Mouse (Mus musculus): ENCODE results near the gene Rtkn. TPM values are rescaled to one million over a fixed set of nuclear protein-coding genes. Genes with fewer than 3 reads are reported as not detected.
A peak's percentile ranks its signal among the peaks of the same experiment; 100 is the strongest.
"Not testable (repeated sequence)": the region's sequence is repeated elsewhere in the genome, so short reads cannot be mapped to it uniquely, and the experiment has no call there.

Gene Rtkn
- total RNA-seq, 2 experiments from 2014 or later: 2.8 to 5.4 TPM

DNA sequence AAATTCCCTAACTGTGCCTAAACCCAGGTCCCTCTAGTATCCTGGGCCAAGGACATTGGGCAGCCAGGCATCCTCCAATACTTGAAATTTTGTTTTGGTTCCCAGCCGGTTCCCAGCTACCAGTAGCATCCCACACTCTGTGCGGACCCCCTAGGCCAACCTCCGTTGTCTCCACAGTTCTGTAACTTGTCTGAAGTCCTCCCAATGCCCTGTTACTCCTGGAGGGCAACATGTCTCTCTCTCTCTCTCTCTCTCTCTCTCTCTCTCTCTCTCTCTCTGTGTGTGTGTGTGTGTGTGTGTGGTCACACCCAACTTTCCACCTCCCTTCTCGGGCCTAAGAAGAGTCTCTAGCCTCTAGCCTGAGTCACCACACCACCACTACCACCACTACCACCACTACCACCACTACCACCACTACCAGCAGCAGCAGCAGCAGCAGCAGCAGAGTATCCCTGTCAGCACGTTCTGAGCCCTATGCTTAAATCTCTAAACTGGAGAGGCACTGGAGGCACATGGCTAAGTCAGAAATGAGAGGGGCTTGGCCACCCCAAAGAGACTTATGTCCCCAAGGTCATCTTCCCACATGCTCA is 1.1 kb downstream of the Rtkn start:
- DNase-seq (ENCODE audit: low spot score): no peak
- intact Hi-C loops (cut with DNase I): no loop called here

DNA sequence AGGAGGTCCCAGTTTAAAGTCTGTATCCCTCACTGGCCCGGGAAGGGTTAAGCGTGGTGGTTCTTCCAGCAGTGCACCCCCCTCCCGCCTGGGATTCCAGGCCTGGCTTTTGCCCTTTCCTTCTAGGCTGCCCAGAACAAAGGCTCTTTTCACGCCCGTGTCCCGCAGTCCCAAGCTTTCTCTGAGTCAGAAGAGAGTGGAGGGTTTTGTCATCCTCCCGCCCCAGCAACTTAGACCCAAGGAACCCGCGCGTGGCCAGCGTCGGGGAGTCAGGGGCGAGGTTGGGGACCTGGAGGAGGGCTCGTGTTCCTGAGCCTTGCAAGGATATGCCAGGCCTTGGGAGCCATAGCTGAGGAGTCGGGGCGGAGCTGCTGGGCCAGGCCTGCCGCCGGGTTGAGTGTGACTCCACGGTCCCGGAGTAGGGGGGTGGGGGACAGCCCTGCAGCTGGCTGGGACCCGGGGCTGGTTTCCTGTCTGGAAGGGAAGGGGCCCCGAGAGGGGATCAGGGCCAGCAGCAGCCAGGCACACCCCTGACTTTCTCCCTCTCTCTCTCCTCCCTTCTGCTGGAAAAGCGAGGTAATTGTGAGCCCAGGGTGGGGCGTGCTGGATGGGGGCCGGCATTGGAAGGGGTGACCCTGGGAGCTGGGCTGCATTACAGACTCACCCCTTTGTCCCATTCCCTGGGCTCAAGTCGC is 1.8 kb downstream of the Rtkn start:
- intact Hi-C loops (cut with DNase I): no loop called here
- peak; percentile 75 for DNase-seq (ENCODE audit: low spot score)

DNA sequence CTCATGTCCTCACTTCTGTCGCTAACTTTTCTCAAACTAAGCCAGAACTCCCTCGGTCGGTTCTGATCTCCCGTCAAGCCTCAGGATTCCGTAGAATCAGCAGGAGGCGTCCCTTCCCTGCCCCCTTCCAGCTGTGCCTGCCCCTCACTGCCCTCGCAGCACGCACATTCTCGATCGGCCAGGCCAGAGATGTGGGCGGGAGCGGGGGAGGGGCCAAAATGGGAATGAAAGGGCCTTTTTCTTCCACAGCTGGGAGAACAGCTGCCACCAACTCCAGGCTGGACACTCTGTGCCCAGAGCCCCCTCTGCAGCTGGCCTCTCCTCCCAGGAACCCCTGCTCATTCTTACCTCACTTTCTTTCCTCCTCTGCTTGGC is 2.3 kb downstream of the Rtkn start:
- peak; percentile 88 for DNase-seq (ENCODE audit: low spot score)
- intact Hi-C loops (cut with DNase I): no loop called here

DNA sequence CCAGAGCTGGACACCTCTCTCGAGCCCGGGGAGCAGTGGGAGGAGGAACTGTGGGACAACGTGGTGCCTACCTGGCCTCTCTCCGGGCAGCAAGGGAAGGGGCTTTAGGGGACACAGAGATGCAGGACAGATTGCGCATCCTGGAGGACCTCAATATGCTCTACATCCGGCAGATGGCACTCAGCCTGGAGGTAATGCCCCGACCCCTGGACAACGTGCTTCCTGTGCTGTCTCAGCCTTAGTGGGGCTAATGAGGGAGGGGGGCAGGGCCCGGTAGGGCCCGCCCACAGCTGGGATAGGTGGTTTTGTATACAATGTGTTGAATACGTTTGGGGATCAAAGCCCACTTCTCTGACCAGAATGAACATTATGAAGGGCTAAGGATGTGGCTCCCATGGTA is 2.8 kb downstream of the Rtkn start:
- DNase-seq (ENCODE audit: low spot score): no peak

DNA sequence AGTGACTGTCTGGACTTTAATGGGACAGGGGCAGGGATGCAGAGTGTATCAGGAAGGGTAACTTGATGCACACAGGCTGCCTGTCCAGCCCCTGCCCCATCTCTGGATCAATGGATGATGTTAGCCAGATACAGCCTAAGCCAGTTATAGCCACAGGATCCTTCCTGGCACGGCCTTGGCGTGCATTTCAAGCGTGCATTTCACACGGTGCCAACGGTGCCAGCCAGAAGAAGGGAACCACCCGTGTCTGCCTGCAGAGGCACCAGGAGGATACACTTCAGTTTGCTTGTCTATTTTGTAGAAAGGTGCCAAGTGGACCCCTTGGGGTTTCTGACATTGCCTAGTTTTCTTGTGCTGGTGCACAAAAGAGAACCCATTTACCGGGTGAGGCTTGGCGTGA is 4.8 kb downstream of the Rtkn start:
- no peak for DNase-seq (ENCODE audit: low spot score)
- intact Hi-C loops (cut with DNase I): no loop called here

More for the DNA sequence above, 2.8 kb downstream of the Rtkn start:
- intact Hi-C loops (cut with DNase I): no loop called here

DNA sequence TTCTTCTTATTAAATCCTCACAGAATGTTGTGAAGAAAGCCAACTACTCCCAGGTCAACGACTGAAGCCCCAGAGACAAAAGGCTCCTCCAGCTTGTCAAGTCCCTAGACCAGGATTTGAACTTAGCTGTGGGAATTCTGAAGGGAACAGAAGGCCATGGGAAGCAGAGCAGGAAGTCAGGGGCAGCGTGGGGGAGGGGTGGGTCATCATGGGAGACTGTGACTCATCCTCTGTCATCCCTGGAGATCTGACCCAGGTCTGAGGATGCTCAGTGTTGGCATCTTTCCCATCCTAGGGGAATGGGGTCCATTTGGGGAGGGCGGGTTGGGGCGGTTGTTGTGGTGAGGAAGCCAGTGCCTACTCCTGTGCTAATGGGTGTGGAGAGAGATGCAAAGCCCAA is 6.4 kb downstream of the Rtkn start:
- DNase-seq (ENCODE audit: low spot score): no peak
- intact Hi-C loops (cut with DNase I): no loop called here

DNA sequence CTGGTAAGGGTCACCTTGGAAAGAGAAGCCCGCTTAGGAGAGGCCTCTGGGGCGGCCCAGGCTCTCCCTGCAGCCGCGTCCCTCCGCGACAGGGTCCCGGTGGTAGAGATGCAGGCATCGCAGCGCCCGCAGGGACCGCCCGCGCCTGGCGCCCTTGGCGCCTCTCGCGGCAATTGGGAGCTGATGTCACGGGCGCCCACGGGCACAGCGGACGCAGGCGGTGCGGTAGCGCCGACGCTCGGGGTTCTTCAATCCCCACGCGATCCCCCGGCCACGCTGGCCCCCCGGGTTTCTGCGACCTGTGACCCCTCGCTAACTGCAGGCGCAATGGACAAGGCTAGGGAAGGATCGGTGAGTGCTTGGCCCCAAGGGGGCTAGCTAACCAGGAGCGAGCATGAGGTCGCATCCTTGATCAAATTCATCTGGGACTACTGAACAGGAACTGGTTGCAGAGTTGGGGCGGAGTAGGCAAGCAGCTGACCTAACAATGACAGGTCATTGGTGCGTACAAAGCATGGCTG is 7.0 kb downstream of the Rtkn start:
- no peak for DNase-seq (ENCODE audit: low spot score)
- intact Hi-C loops (cut with DNase I): no loop called here

DNA sequence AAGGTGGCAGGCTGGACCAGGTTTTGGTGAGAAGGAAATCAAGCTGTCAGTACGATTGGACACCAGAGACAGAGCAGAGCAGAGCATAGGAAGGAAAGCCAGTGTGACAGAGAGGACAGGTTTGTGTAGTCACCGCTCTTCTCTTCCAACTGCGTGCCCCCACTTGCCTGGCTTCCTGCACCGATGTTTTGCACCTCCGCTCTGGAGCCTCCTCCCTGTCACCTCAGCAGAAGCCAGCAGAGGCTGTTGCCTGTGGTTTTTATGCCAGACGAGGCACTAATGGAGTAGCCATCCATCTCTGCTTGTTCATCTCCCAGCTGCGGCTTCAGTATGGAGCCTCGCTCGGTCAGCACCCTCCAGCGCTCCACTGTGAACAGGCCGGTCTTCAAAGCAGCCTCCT is 7.6 kb downstream of the Rtkn start:
- intact Hi-C loops (cut with DNase I): no loop called here
- DNase-seq (ENCODE audit: low spot score): no peak

DNA sequence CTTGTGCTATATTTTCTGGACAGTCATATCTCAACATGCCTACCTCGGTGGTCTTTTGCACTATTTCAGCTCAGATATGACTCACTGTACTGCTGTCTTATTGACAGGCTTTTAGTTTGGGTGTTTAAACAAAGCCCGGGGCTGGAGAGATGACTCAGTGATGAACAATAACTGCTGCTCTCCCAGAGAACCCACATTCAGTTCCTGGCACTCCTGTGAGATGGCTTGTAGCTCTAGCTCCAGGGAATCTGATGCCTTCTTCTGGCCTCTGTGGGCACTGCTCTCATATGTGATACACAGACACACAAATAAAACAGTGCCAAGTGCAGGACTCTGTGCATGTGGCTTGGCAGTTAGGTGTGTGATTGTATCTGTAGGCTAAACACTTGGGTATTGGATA is 9.9 kb downstream of the Rtkn start:
- intact Hi-C loops (cut with DNase I): no loop called here
- DNase-seq (ENCODE audit: low spot score): no peak

DNA sequence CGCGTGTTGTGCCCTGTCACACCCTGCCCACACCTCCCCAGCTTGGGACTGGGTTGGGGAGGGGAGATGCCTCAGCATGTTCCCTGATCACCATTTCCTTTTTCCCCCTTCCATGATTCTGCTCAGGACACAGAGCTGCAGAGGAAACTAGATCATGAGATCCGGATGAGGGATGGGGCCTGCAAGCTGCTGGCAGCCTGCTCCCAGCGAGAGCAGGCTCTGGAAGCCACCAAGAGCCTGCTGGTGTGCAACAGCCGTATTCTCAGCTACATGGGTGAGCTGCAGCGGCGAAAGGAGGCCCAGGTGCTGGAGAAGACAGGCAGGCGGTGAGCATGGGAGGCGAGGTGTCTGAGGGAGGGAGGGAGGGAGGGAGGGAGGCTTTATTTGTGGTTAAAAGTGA is 10.5 kb downstream of the Rtkn start:
- DNase-seq (ENCODE audit: low spot score): no peak
- intact Hi-C loops (cut with DNase I): no loop called here

DNA sequence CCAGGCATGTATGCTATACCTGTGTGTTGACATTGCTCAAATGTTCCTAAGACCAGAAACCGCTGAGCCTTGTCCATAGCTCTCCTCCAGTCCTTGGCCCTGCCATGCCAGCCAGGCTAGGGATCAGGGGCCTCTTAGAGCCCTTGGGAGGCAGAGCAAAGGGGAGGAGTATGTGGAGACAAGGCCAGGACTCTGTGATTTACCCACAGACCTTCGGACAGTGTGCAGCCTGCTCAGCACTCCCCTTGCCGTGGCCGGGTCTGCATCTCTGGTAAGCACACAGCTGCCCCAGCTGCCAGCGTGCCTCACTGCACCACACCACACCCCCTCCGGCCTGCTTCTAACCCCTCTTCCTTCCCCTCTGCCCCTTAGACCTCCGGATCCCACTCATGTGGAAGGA is 12.0 kb downstream of the Rtkn start:
- intact Hi-C loops (cut with DNase I): no loop called here
- no peak for DNase-seq (ENCODE audit: low spot score)

DNA sequence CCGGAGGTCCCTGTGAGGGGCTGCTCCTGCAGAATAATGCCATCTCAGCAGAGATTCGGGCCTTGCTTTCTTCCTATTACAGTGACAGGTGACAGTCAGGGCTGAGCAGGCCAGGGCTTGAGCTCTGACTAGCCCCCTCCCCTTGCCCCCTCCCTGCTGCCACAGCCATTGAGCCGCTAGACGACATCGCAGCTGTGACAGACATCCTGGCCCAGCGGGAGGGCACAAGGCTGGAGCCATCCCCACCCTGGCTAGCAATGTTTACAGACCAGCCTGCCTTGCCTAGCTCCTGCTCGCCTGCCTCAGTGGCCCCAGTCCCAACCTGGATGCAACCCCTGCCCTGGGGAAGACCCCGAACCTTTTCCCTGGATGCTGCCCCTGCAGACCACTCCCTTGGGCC is 16.5 kb downstream of the Rtkn start:
- intact Hi-C loops (cut with DNase I): no loop called here
- DNase-seq (ENCODE audit: low spot score): no peak

DNA sequence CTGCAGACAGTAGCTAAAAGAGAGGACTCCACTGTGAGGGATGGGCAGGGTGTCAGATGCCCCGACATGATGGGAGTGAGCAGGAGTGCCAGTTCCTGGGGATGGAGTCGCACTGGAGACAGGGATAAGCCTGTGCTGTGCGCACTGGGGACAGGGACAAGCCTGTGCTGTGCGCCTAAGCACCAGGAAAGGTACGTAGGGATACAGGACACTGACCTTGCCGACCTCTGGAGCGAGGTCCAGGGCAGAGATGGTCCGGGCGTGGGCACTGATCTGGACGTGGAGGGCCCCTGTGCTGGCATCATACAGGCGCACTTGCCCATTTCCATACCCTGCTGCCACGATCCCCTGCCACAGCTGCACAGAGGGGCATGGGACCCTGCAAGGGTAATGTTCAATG is 17.8 kb downstream of the Rtkn start:
- DNase-seq (ENCODE audit: low spot score): no peak
- intact Hi-C loops (cut with DNase I): no loop called here

DNA sequence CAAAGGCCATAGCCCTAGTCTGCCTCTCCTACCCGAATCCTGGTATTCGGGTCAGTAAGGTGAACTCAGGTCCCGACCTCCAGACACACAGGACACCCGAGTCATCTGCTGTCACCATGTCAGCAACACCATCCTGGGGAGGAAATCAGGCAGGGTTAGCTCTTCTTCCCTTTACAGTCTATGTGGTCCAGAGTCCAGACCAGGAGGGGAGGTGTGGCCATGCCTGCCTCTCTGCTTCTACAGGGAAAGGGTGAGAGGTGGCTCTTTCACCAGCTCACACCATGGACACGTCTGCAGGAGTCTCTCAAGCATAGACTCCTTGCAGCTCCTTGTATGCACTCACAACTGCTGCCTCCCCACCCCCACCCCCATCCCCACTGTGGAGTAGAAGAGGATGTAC is 18.2 kb downstream of the Rtkn start:
- intact Hi-C loops (cut with DNase I): no loop called here
- DNase-seq (ENCODE audit: low spot score): no peak

DNA sequence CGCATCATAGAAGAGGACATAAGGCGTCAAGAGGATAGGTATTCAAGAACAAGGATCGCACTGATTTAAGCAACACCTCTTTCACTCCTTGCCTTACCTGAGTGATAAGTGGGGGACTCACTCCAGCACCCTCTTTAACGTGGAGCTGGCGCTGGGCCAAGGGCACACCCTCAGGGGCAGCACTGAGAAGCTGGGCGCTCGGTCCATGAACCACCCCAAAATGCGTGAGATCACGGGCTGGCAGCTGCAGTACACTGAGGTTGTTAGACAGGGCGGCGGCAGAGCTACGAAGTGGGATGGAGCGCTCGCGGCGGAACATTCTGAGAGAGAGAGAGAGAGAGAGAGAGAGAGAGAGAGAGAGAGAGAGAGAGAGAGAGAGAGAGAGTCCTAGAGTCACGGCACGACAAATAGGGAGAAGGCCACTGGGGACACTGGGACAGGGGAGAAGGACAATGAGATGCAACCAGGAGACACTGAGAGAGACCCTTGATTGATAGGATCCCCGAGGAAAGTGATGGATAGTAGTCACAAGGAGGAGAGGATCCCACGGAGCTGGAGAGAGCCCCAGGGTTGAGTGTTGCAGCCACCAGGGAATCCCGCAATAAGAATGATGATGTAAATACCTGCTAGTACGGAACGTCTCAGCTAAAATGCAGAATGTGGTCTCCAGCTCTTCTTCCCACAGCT is 20.4 kb downstream of the Rtkn start:
- intact Hi-C loops (cut with DNase I): no loop called here

DNA sequence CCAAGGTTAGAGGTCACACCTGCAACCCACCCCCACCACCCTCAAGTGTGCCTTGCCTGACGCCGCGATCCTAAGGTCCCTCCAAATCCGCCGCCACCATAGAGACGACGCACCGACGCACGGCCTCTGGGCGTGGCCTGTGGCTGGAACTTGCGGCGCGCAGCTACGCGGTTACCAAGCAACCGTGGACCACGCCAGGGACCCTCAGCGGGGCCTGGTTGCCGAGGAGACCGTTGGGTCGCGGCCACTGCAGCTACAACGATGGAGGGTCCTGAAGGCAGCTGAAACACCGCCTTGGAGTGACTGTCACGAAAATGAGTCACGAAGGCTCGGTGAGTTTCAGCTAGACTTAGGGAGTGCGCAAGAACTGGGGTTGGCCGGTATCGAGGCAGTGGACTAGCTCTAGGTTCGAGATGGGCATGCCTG is 21.0 kb downstream of the Rtkn start, which contains the start of the genes Wdr54 and 1700003E16Rik:
Gene Wdr54, minus strand, starts transcription at position 139 of the 426 bp plus-strand sequence.
Gene 1700003E16Rik, plus strand, starts transcription at position 146 of the 426 bp plus-strand sequence.
- no peak for DNase-seq (ENCODE audit: low spot score)
- intact Hi-C loops (cut with DNase I): no loop called here

More for the DNA sequence above, 20.4 kb downstream of the Rtkn start:
- no peak for DNase-seq (ENCODE audit: low spot score)

DNA sequence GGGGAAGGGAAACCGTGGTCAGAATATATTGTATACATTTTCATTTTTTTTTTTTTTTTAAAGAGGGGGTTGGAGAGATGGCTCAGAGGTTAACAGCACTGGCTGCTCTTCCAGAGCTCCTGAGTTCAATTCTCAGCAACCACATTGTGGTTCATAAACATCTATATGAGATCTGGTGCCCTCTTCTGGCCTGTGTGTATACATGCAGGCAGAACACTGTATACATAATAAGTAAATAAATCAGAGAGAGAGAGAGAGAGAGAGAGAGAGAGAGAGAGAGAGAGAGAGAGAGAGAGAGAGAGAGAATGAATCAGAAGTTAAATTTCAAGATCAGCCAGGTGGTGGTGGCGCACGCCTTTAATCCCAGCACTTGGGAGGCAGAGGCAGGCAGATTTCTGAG is 24.2 kb downstream of the Rtkn start:
- intact Hi-C loops (cut with DNase I): loop anchor here (2.0 kb wide), 2 partner anchors 45 to 163 kb away; partner anchors contain the start of gene Mogs
- DNase-seq (ENCODE audit: low spot score): not testable (repeated sequence)

DNA sequence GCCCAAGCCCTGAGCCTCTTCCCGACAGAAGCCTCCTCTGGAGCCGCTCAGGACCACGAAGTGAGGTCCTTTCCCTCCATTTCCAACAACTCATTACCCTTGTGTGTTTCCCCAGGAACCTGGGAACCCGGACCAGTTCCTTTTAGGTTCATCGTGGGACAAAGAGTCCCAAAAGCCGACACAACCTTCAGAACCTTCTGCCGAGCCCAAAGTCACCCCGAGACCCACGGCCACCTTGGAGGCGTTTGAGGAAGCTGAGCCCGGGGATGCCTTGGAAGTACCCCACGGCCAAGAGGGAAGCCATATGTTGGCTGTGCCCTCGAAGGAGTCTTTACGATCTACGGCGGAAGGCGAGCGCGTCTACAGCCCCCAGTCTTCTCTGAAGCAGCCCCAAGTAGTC is 26.2 kb downstream of the Rtkn start:
- DNase-seq (ENCODE audit: low spot score): no peak
- intact Hi-C loops (cut with DNase I): loop anchor here (5.0 kb wide), 1 partner anchor 106 kb away; no protein-coding TSS in a partner anchor

DNA sequence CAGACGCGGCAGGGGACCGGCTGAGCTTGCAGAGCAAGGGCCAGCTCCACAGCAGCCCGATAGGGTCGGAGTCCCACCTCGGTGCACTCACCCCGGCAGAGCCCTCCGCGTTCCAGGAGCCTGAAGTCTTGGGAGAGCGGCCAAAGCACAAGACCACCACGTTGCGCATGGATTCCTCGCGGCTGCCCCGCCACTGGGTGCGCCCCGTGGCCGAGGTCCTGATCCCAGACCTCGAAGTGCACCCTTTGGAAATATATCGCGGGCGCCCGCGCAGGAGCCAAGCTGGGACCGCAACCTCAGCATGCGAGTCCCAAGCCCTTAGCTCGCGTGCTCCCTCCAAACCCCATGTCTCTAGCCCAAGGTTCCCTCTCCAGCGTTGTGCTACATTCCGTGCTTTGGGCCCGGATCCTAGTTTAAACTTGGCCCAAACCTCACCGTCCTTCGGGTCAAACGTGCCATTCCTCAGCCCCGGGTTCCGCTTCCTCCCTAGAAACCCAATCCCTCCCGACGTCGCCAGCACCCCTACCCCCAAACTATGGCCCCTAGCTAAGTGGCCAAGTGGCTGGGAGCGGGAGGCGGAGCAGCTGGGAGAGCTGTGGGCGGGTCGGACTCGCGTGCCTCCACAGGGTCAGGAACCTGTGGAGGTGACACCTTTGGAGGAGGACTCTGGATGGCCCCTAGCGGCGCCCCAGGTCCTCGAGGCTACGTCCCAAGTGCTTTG is 26.8 kb downstream of the Rtkn start:
- intact Hi-C loops (cut with DNase I): loop anchor here (5.0 kb wide), 1 partner anchor 105 kb away; no protein-coding TSS in a partner anchor
- DNase-seq (ENCODE audit: low spot score): no peak

DNA sequence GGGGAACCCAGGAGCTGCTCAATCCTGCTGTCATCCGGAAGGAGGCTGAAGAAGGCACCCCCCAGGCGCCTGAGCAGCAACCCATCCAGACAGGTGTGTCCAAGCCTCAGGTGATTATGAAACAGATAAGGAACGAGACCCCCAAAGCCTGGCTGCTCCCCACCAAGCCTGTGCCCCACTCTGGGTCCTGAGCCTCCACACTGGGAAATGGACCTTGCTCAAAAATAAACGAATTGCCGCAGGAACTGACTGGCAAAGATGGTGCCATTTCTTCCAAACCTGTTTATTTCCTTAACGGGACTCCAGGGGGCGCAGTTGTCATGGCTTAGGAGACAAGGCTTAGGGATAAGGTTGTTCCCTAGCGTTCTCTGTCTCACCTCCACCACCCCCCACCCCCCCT is 27.4 kb downstream of the Rtkn start:
- intact Hi-C loops (cut with DNase I): loop anchor here (5.0 kb wide), 1 partner anchor 105 kb away; no protein-coding TSS in a partner anchor
- DNase-seq (ENCODE audit: low spot score): no peak
